Mouse (Mus musculus) embryonic facial prominence, embryonic 15.5 days (tissue): ENCODE measurements around the gene Tubb4a. TPM values are rescaled to one million over a fixed set of nuclear protein-coding genes. Genes with fewer than 3 reads are reported as not detected.

Experiments used
- ATAC-seq: fragments of 200-750 bp; cut with Nextera tagmentation; 2 replicates; pipeline ENCODE4 v1.8.0; 2017; ENCODE audit warnings: low read depth, moderate TSS enrichment; ENCODE audit not compliant: insufficient number of reproducible peaks, low FRiP score, low TSS enrichment
- H3K27ac ChIP-seq: fragments of 300-500 bp; sonication (generic); replicated peaks from 2 replicates; pipeline ENCODE4 v1.5.1; 2015; ENCODE audit warnings: mild to moderate bottlenecking, inconsistent platforms
- H3K27me3 ChIP-seq: fragments of 300-500 bp; sonication (generic); 2 replicates; pipeline ENCODE4 v1.6.1; 2015; ENCODE audit warnings: inconsistent platforms
- H3K36me3 ChIP-seq: fragments of 300-500 bp; sonication (generic); 2 replicates; pipeline ENCODE4 v1.6.1; 2015; ENCODE audit warnings: mild to moderate bottlenecking, inconsistent platforms
- H3K4me1 ChIP-seq: fragments of 300-500 bp; sonication (generic); 2 replicates; pipeline ENCODE4 v1.6.1; 2015; ENCODE audit warnings: inconsistent platforms
- H3K4me2 ChIP-seq: fragments of 300-500 bp; sonication (generic); replicated peaks from 2 replicates; pipeline ENCODE4 v1.6.1; 2015; ENCODE audit warnings: mild to moderate bottlenecking, inconsistent platforms
- H3K4me3 ChIP-seq: fragments of 300-500 bp; sonication (generic); replicated peaks from 2 replicates; pipeline ENCODE4 v1.5.1; 2015; ENCODE audit warnings: mild to moderate bottlenecking, inconsistent platforms
- H3K9ac ChIP-seq: fragments of 300-500 bp; sonication (generic); 2 replicates; pipeline ENCODE4 v1.6.1; 2015; ENCODE audit warnings: inconsistent platforms
- H3K9me3 ChIP-seq: fragments of 300-500 bp; sonication (generic); replicated peaks from 2 replicates; pipeline ENCODE4 v1.6.1; 2016; ENCODE audit warnings: inconsistent platforms
- WGBS: fragments of 180-500 bp; shearing (Covaris S2); methylation state at CpG from one replicate; pipeline ENCODE4 v1.1.7; 2015; 5-methylcytosine and 5-hydroxymethylcytosine counted together
- polyA plus RNA-seq: library from polyadenylated mRNA; unstranded; fragments of >200 nt; fragmentation: Nextera tagmentation; extraction: Ambion mirVana; gene quantifications from 2 replicates; pipeline ENCODE4 v1.2.1, GENCODE M21; 2015

The Tubb4a gene
- polyA plus RNA-seq, 1 experiment from 2014 or later = 9.7 TPM

GRCm38 (mm10) chr17:57070699-57071098 lies 16.9 kb downstream of the Tubb4a start:
- Histone ChIP-seq H3K9me3 (no peaks in the 10 kb centered on the region), H3K27ac (no peak overlapping the region), H3K36me3 (no peaks in the 10 kb centered on the region), H3K9ac (no peak overlapping the region), H3K27me3 (peaks cover 8% of the 10 kb centered on the region; the same call in 1 of the 2 replicates), H3K4me1 (peaks cover 2% of the 10 kb centered on the region; the same call in 1 of the 2 replicates), H3K4me2 (peak overlapping the region; percentile 25; the same call in 1 of the 2 replicates), H3K4me3 (no peak overlapping the region)
- WGBS = 3% methylated on average over 11 of the region's 11 CpGs
- no peak; the same call in 1 of the 2 replicates for ATAC-seq

DNA sequence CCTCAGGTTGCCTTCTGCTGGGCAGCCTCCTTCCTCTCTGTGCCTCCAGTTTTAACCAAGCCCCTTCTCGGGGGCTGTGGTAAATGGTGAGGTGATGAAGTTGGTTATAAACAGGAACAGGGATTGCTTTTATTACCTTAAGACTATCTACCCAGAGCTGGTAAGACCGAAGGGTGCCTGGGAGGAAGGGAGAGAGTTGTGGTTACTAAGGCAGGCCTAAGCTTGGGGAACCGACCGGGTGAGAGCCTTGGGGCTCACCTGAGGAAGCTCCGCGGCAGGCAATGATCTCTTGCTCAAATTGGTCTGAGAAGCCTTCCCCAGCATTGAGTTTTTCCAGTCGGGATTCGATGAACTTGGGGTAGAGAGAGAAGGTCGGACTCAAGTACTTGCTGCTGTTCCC lies 17.3 kb downstream of the Tubb4a start:
- H3K9me3 ChIP-seq = no peaks in the 10 kb centered on the region
- peaks cover 11% of the 10 kb centered on the region for H3K27me3 ChIP-seq
- H3K4me3 ChIP-seq = no peak overlapping the region
- H3K27ac ChIP-seq = no peak overlapping the region
- H3K9ac ChIP-seq = no peak overlapping the region
- H3K36me3 ChIP-seq = no peaks in the 10 kb centered on the region
- WGBS = 17% methylated on average over 9 of the region's 9 CpGs
- no peak for ATAC-seq
- H3K4me2 ChIP-seq = peak overlapping the region; percentile 25; the same call in 1 of the 2 replicates
- H3K4me1 ChIP-seq = peaks cover 2% of the 10 kb centered on the region; the same call in 1 of the 2 replicates

GRCm38 (mm10) chr17:57066908-57067307 lies 20.7 kb downstream of the Tubb4a start:
- Histone ChIP-seq H3K4me1 (peaks cover 4% of the 10 kb centered on the region), H3K27me3 (peaks cover 36% of the 10 kb centered on the region), H3K9ac (no peak overlapping the region), H3K36me3 (no peaks in the 10 kb centered on the region), H3K27ac (no peak overlapping the region), H3K4me3 (no peak overlapping the region), H3K4me2 (no peak overlapping the region), H3K9me3 (no peaks in the 10 kb centered on the region)
- ATAC-seq = no peak
- 67% methylated on average over 5 of the region's 5 CpGs for WGBS

GRCm38 (mm10) chr17:57063031-57063430 lies 24.6 kb downstream of the Tubb4a start:
- H3K27me3 ChIP-seq = peaks cover 42% of the 10 kb centered on the region
- peak overlapping the region; percentile 39 for H3K4me3 ChIP-seq
- ATAC-seq = no peak
- H3K4me1 ChIP-seq = peaks cover 22% of the 10 kb centered on the region
- WGBS = 7% methylated on average over 8 of the region's 8 CpGs
- H3K9me3 ChIP-seq = no peaks in the 10 kb centered on the region
- no peaks in the 10 kb centered on the region for H3K36me3 ChIP-seq
- H3K9ac ChIP-seq = no peak overlapping the region
- no peak overlapping the region for H3K27ac ChIP-seq
- H3K4me2 ChIP-seq = peak overlapping the region; percentile 48; the same call in 1 of the 2 replicates

DNA sequence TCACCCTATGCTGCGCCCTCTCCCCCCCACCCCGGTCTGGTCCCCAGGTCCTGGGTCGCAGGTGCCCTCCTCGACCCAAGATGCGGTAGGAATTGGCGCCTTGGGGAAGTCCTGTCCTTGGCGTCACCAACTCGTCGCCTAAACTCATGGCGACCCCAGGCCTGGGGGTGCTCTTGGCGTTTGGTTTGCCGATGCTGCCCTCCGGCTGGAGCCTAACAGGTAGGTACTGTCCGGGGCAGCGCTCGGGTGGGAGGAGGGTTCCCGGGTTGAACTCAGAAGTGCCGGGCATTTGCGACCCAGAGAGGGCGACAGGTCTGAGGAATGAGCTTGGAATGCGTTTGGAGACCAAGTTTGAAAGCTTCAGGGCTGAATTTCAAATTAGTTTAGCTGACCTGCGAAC lies 25.0 kb downstream of the Tubb4a start:
- Histone ChIP-seq H3K4me1 (peaks cover 22% of the 10 kb centered on the region), H3K9ac (no peak overlapping the region), H3K4me3 (peak overlapping the region; percentile 39), H3K27ac (no peak overlapping the region), H3K9me3 (no peaks in the 10 kb centered on the region), H3K27me3 (peaks cover 42% of the 10 kb centered on the region), H3K36me3 (no peaks in the 10 kb centered on the region), H3K4me2 (peak overlapping the region; percentile 48)
- no peak for ATAC-seq
- under 1% methylated on average over 22 of the region's 22 CpGs for WGBS

DNA sequence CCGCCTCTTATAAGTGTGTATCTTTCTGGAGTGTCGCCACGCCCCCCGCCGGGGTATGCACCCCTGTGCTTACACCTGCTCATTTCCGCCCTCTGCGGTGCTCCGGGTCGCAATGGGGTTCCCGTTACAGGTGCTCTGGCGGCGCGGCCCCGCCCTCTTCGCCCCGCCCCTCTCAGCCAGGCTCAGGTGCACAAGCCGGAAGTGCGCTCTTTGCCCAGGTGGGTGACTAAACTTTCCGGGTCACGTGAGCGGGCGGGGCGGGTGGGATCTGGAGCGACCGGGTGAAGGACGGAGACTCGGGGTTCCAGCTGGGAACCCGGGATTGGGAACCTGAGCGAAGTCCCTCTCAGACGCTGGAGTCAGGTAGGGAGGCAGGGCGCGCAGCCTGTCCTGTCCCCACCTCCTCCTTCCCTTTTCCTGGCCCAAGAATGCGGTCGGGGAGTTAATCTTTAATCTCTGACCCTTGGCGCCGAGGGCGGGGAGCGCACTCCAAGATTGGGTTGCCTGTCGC lies 25.5 kb downstream of the Tubb4a start:
- ATAC-seq = no peak
- 1% methylated on average over 39 of the region's 39 CpGs for WGBS
- Histone ChIP-seq H3K4me3 (peak overlapping the region; percentile 39), H3K36me3 (no peaks in the 10 kb centered on the region), H3K4me2 (peak overlapping the region; percentile 48), H3K9me3 (no peaks in the 10 kb centered on the region), H3K4me1 (peaks cover 22% of the 10 kb centered on the region), H3K9ac (no peak overlapping the region), H3K27ac (no peak overlapping the region), H3K27me3 (peaks cover 42% of the 10 kb centered on the region)

- H3K27ac ChIP-seq = no peak overlapping the region
- peak overlapping the region; percentile 79 for H3K4me3 ChIP-seq
- H3K9ac ChIP-seq = no peak overlapping the region
- peak overlapping the region; percentile 88 for H3K4me2 ChIP-seq
- no peak for ATAC-seq
- H3K36me3 ChIP-seq = no peaks in the 10 kb centered on the region
- no peaks in the 10 kb centered on the region for H3K9me3 ChIP-seq
- peaks cover 40% of the 10 kb centered on the region for H3K27me3 ChIP-seq
- 38% methylated on average over 10 of the region's 10 CpGs for WGBS
- peaks cover 22% of the 10 kb centered on the region for H3K4me1 ChIP-seq
Observed at GRCm38 (mm10) chr17:57061069-57061468, 26.5 kb downstream of the Tubb4a start.

- ATAC-seq = peak; percentile 90
- under 1% methylated on average over 44 of the region's 44 CpGs for WGBS
- Histone ChIP-seq H3K9me3 (no peaks in the 10 kb centered on the region), H3K9ac (no peak overlapping the region), H3K4me2 (peak overlapping the region; percentile 88), H3K27ac (peak overlapping the region; percentile 48), H3K4me3 (peak overlapping the region; percentile 79), H3K36me3 (no peaks in the 10 kb centered on the region), H3K4me1 (peaks cover 22% of the 10 kb centered on the region), H3K27me3 (peaks cover 36% of the 10 kb centered on the region)
Observed at GRCm38 (mm10) chr17:57060231-57060801, 27.3 kb downstream of the Tubb4a start.

- peak within 1 kb of the TSS; percentile 88 for H3K4me2 ChIP-seq
- H3K9ac ChIP-seq = peak within 1 kb of the TSS; percentile 48
- H3K36me3 ChIP-seq = no peaks in the 10 kb centered on the region
- H3K27me3 ChIP-seq = peaks cover 31% of the 10 kb centered on the region
- under 1% methylated on average over 43 of the region's 45 CpGs for WGBS
- H3K9me3 ChIP-seq = no peaks in the 10 kb centered on the region
- H3K4me3 ChIP-seq = peak within 1 kb of the TSS; percentile 79
- peaks cover 22% of the 10 kb centered on the region for H3K4me1 ChIP-seq
- peak; percentile 78 for ATAC-seq
- peak within 1 kb of the TSS; percentile 48 for H3K27ac ChIP-seq
Observed at GRCm38 (mm10) chr17:57059486-57059977, 28.1 kb downstream of the Tubb4a start, which contains the start of gene Slc25a23. Gene Slc25a23 (minus strand): TSS chr17:57059863.

DNA sequence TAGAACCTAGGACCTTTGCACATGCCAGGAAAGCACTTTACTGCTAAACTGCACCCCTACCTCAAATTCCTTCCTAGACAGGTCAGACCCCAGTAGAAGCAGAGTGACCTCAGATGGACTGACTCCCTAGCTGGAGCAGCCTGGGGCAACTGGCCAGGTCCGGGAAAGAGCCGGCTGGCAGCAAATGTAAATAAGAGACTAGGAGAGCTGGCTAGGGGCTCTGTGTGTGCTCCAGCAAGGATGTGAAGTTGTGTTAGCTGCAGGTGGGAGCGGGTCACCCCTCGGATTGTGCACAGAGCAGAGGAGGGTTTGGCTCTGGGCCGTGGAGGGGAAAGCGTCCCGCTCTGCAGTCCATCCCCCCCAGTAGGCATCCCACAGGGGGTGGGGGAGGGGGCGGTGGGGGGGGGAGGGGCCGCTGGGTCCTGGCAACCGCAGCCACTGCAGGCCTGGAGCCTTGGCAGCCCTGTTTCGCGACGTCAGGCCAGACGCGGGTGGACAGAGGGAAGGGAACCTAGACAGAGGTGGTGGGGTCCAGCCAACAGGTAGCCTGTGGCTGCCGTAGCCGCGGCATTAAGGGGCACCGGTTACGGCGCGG lies 28.6 kb downstream of the Tubb4a start, which contains the start of gene Crb3:
TSS of gene Crb3 (plus strand) at position 215 of the 595 bp plus-strand sequence.
- H3K36me3 ChIP-seq = no peaks in the 10 kb centered on the region
- H3K9ac ChIP-seq = peak within 1 kb of the TSS; percentile 48
- H3K9me3 ChIP-seq = no peaks in the 10 kb centered on the region
- ATAC-seq = no peak; the same call in 1 of the 2 replicates
- H3K4me3 ChIP-seq = peak within 1 kb of the TSS; percentile 79
- H3K4me1 ChIP-seq = peaks cover 22% of the 10 kb centered on the region
- peaks cover 26% of the 10 kb centered on the region for H3K27me3 ChIP-seq
- 0% methylated on average over 21 of the region's 22 CpGs for WGBS
- peak within 1 kb of the TSS; percentile 88 for H3K4me2 ChIP-seq
- H3K27ac ChIP-seq = peak within 1 kb of the TSS; percentile 48; the same call in 1 of the 2 replicates

DNA sequence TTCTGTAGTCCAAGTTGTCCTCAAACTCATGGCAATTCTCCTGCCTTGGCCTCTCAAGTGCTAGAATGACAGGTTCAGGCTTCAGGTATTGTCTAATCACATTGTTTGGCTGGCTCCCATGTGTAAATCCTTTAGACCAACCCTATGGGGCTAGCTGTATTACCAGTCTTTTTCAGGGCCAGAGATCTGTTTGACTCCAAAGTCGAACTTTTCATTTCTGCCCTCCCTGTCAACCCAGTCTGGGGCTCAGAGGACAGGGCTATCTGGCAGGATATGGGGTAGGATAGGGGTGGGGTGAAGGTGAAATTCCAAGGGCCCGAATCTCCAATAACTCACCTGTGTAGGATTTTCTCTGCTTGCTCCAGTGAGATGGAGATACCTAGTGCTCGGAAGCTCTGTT lies 31.3 kb downstream of the Tubb4a start:
- WGBS = 84% methylated on average over 3 of the region's 3 CpGs
- Histone ChIP-seq H3K9me3 (no peaks in the 10 kb centered on the region), H3K36me3 (peaks cover 10% of the 10 kb centered on the region; the same call in 1 of the 2 replicates), H3K4me1 (peaks cover 17% of the 10 kb centered on the region), H3K4me2 (no peak overlapping the region), H3K4me3 (no peak overlapping the region), H3K27me3 (peaks cover 4% of the 10 kb centered on the region), H3K9ac (no peak overlapping the region), H3K27ac (no peak overlapping the region)
- ATAC-seq = no peak
